Mouse (Mus musculus) lung, embryonic 16.5 days (tissue): ENCODE results near the gene Trim67. TPM values are rescaled to one million over a fixed set of nuclear protein-coding genes. Genes with fewer than 3 reads are reported as not detected.
A peak's percentile ranks its signal among the peaks of the same experiment; 100 is the strongest.
"Not testable (repeated sequence)": the region's sequence is repeated elsewhere in the genome, so short reads cannot be mapped to it uniquely, and the experiment has no call there.

Experiments used
- ATAC-seq: fragments of 200-750 bp; cut with Nextera tagmentation; 2 replicates; pipeline ENCODE4 v1.8.0; 2017; ENCODE audit warnings: low read depth, mild to moderate bottlenecking, moderate library complexity
- H3K27ac ChIP-seq: fragments of 300-500 bp; sonication (generic); 2 replicates; pipeline ENCODE4 v1.5.1; 2014; ENCODE audit warnings: mild to moderate bottlenecking, control low read depth, low read length
- H3K27me3 ChIP-seq: fragments of 300-500 bp; sonication (generic); 2 replicates; pipeline ENCODE4 v1.6.1; 2014; ENCODE audit warnings: low read depth, low read length, mixed read lengths; ENCODE audit not compliant: control insufficient read depth, insufficient read depth
- H3K36me3 ChIP-seq: fragments of 300-500 bp; sonication (generic); 2 replicates; pipeline ENCODE4 v1.6.1; 2014; ENCODE audit warnings: low read length; ENCODE audit not compliant: control insufficient read depth, insufficient read depth
- H3K4me1 ChIP-seq: fragments of 300-500 bp; sonication (generic); replicated peaks from 2 replicates; pipeline ENCODE4 v1.6.1; 2014; ENCODE audit warnings: low read length, mixed read lengths; ENCODE audit not compliant: control insufficient read depth, insufficient read depth
- H3K4me2 ChIP-seq: fragments of 300-500 bp; sonication (generic); 2 replicates; pipeline ENCODE4 v1.6.1; 2014; ENCODE audit warnings: low read depth, low read length, control low read depth
- H3K4me3 ChIP-seq: fragments of 300-500 bp; sonication (generic); 2 replicates; pipeline ENCODE4 v1.5.1; 2014; ENCODE audit warnings: mild to moderate bottlenecking, low read length, control low read depth
- H3K9ac ChIP-seq: fragments of 300-500 bp; sonication (generic); 2 replicates; pipeline ENCODE4 v1.6.1; 2014; ENCODE audit warnings: low read length, control low read depth
- H3K9me3 ChIP-seq: fragments of 300-500 bp; sonication (generic); 2 replicates; pipeline ENCODE4 v1.6.1; 2016; ENCODE audit warnings: low read length; ENCODE audit not compliant: control insufficient read depth
- WGBS: fragments of 180-500 bp; shearing (Covaris S2); extraction: QIAGEN DNeasy Blood & Tissue Kit; methylation state at CpG from one replicate; pipeline ENCODE4 v1.1.7; 2014; 5-methylcytosine and 5-hydroxymethylcytosine counted together
- polyA plus RNA-seq: library from polyadenylated mRNA; unstranded; fragments of >200 nt; fragmentation: Nextera tagmentation; extraction: Ambion mirVana; gene quantifications from 2 replicates; pipeline ENCODE4 v1.2.1, GENCODE M21; 2015

The Trim67 gene
- polyA plus RNA-seq, 1 experiment from 2014 or later, result 0.92 TPM

DNA sequence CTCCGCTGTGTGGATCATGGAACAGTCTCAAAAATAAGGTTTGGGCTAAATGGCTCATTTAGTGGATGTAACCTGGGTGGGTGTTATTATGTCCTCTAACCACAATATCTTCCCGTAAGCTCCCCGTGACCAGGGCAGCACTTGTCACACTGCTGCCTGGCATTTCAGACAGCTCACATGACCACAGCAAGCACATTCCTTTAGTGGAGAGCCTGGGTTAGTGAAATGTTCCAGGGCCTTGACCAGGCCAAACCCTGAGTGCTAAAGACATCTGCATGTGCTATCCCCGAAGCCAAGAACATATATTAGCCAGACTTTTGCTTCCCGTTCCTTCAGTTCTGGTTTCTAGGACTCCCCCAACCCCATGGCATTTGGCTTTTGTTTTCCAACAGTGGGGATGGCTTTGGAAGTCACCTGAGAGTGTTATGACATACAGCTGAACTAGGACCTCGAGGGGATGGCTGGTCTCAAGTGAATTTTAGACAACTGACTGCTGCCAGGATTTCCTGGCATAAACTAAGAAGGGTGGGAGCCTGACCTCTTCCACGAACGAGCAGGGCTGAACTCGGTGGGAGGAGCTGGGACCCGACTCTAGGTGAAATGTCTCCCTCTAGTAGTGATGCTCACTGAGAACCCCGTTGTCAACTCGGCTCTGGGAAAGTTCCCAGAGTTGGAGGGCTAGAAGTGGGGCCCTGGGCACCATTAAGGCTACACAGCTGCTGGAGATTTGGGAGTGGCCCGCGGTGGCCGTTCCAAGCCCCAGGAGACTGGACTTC lies 40.7 kb downstream of the Trim67 start:
- Histone ChIP-seq H3K4me1 (0 out of 2 replicates have a peak, but pooled peaks cover 3% of the 10 kb centered on the region), H3K9me3 (no peaks in the 10 kb centered on the region), H3K36me3 (peaks cover 5% of the 10 kb centered on the region), H3K27ac (no peak overlapping the region), H3K27me3 (no peaks in the 10 kb centered on the region), H3K9ac (no peak overlapping the region), H3K4me3 (peak overlapping the region; percentile 7; the same call in 1 of the 2 replicates), H3K4me2 (peak overlapping the region; percentile 41)
- 25% methylated on average over 15 of the region's 15 CpGs for WGBS
- no peak for ATAC-seq

DNA sequence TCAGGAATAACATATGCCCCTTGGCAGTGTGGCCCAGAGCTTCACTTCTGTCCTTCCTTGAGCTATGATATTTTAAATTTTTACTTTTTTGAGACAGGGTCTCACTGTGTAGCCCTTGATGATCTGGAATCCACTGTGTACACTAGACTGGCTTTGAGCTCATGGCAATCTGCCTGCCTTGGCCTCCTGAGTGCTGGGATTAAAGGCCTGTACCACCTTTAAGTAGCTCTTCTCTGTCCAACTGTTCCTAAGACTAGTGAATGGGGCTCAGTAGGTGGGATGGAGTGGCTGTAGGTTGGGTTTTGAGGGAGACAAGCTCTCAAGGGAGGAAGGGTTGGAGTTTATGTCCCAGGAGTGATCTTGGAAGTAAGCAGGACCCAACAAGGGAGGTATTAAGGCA lies 43.0 kb downstream of the Trim67 start:
- ATAC-seq, result no peak
- Histone ChIP-seq H3K27me3 (no peaks in the 10 kb centered on the region), H3K4me2 (no peak overlapping the region), H3K9ac (no peak overlapping the region), H3K9me3 (no peaks in the 10 kb centered on the region), H3K4me1 (0 out of 2 replicates have a peak, but pooled peaks cover 3% of the 10 kb centered on the region), H3K27ac (no peak overlapping the region), H3K4me3 (no peak overlapping the region), H3K36me3 (peaks cover 25% of the 10 kb centered on the region)

DNA sequence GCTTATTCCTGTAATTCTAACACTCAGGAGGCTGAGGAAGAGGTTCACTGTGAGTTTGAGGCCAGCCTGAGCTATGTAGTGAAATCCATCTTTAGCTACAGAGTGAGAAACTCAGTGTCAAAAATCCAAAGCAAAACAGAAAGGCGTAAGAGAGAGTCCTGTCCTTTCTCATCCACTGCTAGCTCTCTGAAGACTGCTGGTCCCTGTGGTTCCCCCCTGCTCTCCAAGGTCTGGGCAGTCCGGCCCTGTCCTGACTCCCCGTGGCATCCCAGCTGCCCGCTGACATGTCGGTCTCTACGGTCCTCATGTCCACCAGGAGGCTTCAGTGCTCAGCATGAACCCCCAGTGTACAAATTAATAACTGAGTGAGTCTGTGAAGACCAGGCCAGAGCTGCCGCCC lies 43.4 kb downstream of the Trim67 start:
- Histone ChIP-seq H3K9ac (no peak overlapping the region), H3K27me3 (no peaks in the 10 kb centered on the region), H3K9me3 (no peaks in the 10 kb centered on the region), H3K27ac (no peak overlapping the region), H3K4me2 (no peak overlapping the region), H3K36me3 (peaks cover 28% of the 10 kb centered on the region), H3K4me3 (no peak overlapping the region), H3K4me1 (0 out of 2 replicates have a peak, but pooled peaks cover 3% of the 10 kb centered on the region)
- no peak for ATAC-seq
- 85% methylated on average over 7 of the region's 7 CpGs for WGBS

DNA sequence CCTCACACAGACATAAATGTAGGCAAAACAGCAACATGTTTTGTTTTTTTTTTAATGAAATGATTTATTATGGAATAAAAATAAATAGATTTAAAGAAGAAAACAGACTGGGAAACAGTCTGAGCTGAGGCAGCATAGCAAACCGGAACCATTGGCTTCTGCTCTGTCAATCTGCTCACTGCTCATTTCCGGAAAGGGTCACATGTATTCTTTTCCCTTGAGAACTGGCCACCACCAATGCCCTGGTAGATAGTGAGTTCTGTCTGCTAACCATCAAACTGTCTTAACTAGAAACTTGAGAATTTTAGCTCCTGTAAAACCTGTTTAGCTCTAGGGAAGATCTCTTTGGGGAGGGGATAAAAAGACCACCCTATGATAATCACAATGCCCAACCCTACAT lies 44.0 kb downstream of the Trim67 start:
- no peaks in the 10 kb centered on the region for H3K9me3 ChIP-seq
- H3K4me3 ChIP-seq, result no peak overlapping the region
- ATAC-seq, result no peak
- H3K36me3 ChIP-seq, result peaks cover 32% of the 10 kb centered on the region
- 72% methylated on average over 2 of the region's 2 CpGs for WGBS
- no peak overlapping the region for H3K27ac ChIP-seq
- H3K27me3 ChIP-seq, result no peaks in the 10 kb centered on the region
- H3K9ac ChIP-seq, result no peak overlapping the region
- H3K4me1 ChIP-seq, result 0 out of 2 replicates have a peak, but pooled peaks cover 3% of the 10 kb centered on the region
- no peak overlapping the region for H3K4me2 ChIP-seq

DNA sequence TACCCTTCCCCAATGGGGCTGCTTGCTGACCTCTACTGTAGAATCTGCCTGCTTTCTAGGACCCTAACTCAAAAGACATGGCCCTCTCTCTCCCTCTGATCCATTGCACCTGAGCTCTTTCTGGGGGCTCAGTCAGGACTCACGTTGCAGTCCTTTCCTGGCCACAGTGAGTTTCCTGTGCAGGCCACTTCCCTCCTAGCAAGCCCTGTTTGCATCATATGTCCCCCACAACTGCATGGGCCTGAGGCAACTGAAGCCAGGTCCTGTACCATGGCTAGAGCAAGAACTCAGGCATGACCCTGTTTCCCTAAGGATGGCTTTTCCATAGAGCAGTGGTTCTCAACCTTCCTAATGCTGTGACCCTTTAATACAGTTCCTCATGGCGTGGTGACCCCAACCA lies 45.1 kb downstream of the Trim67 start:
- Histone ChIP-seq H3K4me1 (0 out of 2 replicates have a peak, but pooled peaks cover 3% of the 10 kb centered on the region), H3K9ac (no peak overlapping the region), H3K4me3 (no peak overlapping the region), H3K4me2 (no peak overlapping the region), H3K9me3 (no peaks in the 10 kb centered on the region), H3K27me3 (no peaks in the 10 kb centered on the region), H3K36me3 (peaks cover 32% of the 10 kb centered on the region), H3K27ac (no peak overlapping the region)
- WGBS, result 74% methylated on average over 2 of the region's 2 CpGs
- no peak for ATAC-seq

DNA sequence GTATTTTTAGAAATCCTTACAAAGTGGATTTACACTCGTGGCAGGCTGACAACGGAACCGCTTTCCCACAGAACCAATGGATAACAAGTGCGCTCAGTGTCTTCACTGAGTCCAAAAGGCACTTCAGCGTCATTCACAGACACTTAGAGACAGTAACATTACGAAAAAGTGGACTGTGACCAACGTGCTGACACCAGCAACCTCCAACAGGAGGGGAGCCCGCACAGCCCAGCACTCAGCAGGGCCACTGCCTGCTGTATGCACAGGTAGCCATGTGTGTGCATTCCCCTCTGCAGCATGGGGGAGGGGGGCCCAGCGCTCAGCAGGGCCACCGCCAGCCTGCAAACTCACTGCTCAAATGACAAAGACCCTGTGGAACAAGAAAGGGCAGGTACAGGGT lies 46.5 kb downstream of the Trim67 start:
- Histone ChIP-seq H3K4me2 (no peak overlapping the region), H3K27me3 (no peaks in the 10 kb centered on the region), H3K9ac (no peak overlapping the region), H3K27ac (no peak overlapping the region), H3K4me1 (no peaks in the 10 kb centered on the region), H3K9me3 (no peaks in the 10 kb centered on the region), H3K4me3 (no peak overlapping the region), H3K36me3 (peaks cover 32% of the 10 kb centered on the region)
- 89% methylated on average over 10 of the region's 10 CpGs for WGBS
- no peak for ATAC-seq

DNA sequence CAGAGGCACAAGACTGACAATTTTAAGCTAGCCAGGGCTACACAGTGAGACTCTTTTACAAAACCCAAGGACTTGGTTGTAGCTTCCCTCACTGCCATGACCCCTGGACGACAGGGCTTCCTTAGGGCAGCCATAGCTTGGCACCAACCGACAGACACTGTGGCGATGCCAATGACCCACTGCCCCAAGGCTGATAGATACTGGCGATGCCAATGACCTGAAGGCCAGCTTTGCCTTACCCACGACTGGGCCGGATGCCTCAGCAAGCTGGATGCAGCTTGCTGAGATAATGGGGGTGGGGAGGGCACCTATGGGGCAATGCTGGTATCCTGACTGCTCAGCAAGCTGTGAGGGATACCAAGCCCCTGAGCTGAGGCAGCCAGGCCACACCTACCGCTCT lies 48.0 kb downstream of the Trim67 start:
- no peaks in the 10 kb centered on the region for H3K9me3 ChIP-seq
- ATAC-seq, result no peak
- H3K27me3 ChIP-seq, result no peaks in the 10 kb centered on the region
- H3K4me3 ChIP-seq, result no peak overlapping the region
- no peak overlapping the region for H3K4me2 ChIP-seq
- peaks cover 34% of the 10 kb centered on the region for H3K36me3 ChIP-seq
- H3K4me1 ChIP-seq, result no peaks in the 10 kb centered on the region
- WGBS, result 87% methylated on average over 7 of the region's 7 CpGs
- no peak overlapping the region for H3K9ac ChIP-seq
- no peak overlapping the region for H3K27ac ChIP-seq

DNA sequence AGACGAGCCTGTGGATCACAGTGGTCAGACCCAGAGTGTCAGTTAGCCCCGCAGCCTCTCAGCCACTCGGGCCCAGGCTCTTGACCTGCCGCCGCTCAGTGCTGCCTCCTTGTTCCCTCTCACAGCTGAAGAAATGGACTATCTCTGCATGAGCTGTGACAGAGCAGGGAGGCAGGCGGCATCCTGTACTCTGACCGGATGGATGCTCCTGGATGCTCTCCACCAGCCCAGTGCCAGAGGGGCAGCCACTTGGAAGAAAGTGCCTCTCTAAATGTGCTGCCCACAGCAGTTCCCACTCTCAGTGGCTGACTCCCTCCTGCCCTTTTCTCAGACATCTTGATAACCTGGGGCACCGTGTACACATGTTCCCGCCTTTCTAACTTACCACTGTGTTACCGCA lies 48.9 kb downstream of the Trim67 start:
- H3K4me2 ChIP-seq, result no peak overlapping the region
- H3K36me3 ChIP-seq, result peaks cover 34% of the 10 kb centered on the region

DNA sequence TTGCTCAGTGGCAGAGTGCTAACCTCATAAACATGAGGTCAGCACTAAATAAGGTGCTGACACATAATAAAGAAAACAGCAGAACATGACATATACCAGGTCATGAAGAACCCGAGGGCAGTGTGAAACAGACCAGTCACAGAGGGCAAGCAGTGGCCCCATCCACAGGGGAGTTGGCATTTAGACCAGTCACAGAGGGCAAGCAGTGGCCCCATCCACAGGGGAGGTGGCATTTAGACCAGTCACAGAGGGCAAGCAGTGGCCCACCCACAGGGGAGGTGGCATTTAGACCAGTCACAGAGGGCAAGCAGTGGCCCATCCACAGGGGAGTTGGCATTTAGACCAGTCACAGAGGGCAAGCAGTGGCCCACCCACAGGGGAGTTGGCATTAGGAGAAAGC lies 50.0 kb downstream of the Trim67 start:
- H3K27me3 ChIP-seq, H3K4me3 ChIP-seq, H3K27ac ChIP-seq, ATAC-seq, H3K4me2 ChIP-seq, H3K9ac ChIP-seq, H3K9me3 ChIP-seq, H3K4me1 ChIP-seq: not testable (repeated sequence)
- H3K36me3 ChIP-seq, result peaks cover 34% of the 10 kb centered on the region
- WGBS, result 67% methylated on average over 1 of the region's 1 CpGs

More for the DNA sequence above, 48.9 kb downstream of the Trim67 start:
- Histone ChIP-seq H3K4me1 (no peaks in the 10 kb centered on the region), H3K27me3 (no peaks in the 10 kb centered on the region), H3K9ac (no peak overlapping the region), H3K27ac (no peak overlapping the region), H3K4me3 (no peak overlapping the region), H3K9me3 (no peaks in the 10 kb centered on the region)
- ATAC-seq, result no peak
- 88% methylated on average over 10 of the region's 10 CpGs for WGBS
